Mouse (Mus musculus) brain, embryonic 14.5 days (tissue): ENCODE data around the gene Mtmr11.

Experiments used
- CTCF ChIP-seq: fragments of 200-500 bp; IDR thresholded peaks from 2 replicates; pipeline ENCODE4 v1.5.1; 2012; ENCODE audit warnings: inconsistent platforms, mild to moderate bottlenecking, moderate library complexity, borderline replicate concordance; ENCODE audit not compliant: insufficient read depth, insufficient read length; ENCODE audit errors: extremely low read depth
- POLR2A ChIP-seq: fragments of 200-500 bp; IDR thresholded peaks from 2 replicates; pipeline ENCODE4 v1.6.1; 2012; ENCODE audit warnings: mild to moderate bottlenecking, inconsistent platforms, borderline replicate concordance; ENCODE audit not compliant: poor library complexity, insufficient read depth, insufficient read length, severe bottlenecking; ENCODE audit errors: extremely low read depth

DNA sequence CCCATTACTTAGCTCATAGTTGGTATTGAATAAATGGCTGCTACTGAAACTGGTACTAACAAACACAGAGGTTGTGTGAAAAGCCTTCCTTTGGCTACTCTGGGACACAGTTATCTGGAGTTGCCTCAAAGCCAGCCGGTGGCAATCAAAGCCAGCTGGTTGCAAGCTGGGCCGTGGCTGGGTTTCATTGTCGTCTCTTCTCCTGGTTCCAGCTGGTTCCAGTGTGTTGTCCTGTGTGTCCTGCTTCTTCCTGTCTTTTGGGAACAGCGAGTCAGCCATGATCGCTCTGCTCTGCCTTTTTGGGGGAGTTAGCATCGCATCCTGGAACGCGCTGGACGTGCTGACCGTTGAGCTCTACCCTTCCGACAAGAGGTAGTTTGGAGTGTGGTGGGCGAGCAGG, 31.2 kb downstream of the Mtmr11 start:
- TF ChIP-seq CTCF (no peak), POLR2A (no peak)
